Mouse (Mus musculus): Measurements from ENCODE around the gene Bcl2a1a. TPM values are rescaled to one million over a fixed set of nuclear protein-coding genes. Genes with fewer than 3 reads are reported as not detected.
A peak's percentile ranks its signal among the peaks of the same experiment; 100 is the strongest.
"Not testable (repeated sequence)": the region's sequence is repeated elsewhere in the genome, so short reads cannot be mapped to it uniquely, and the experiment has no call there.

The Bcl2a1a gene
- total RNA-seq (2021), result under 1 TPM in 1 of 2 experiments, not detected in 1; 0.96 TPM
- long read RNA-seq, experiment 1, result 0 reads
- long read RNA-seq, experiment 2, partial matches to known transcripts, result 0 of 3 reads
- long read RNA-seq, experiment 2, other reads (novel, unspliced or antisense), result 0 of 3 reads

DNA sequence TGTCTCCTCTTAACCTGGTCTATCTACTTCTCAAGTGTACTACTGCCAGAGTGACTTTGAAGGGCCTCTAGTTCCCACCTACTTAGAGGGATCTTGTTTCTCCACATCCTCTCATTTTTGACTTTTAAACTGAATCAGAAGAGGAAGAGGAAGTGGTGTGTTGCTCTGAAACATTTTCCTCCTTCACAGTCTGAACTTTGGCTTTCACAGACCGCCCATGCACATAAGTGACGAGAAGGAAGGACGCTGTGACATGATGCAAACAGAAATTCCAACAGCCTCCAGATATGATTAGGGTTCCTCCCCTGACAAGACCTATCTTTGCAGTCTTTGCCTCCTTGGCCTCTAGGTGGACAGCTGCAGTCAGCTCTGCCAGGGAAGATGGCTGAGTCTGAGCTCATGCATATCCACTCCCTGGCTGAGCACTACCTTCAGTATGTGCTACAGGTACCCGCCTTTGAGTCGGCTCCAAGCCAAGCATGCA is at the start of gene Bcl2a1a:
Gene Bcl2a1a, plus strand, starts transcription at position 231 of the 484 bp plus-strand sequence.
- peak in 1 of 2 experiments; percentile 1 for DNase-seq

DNA sequence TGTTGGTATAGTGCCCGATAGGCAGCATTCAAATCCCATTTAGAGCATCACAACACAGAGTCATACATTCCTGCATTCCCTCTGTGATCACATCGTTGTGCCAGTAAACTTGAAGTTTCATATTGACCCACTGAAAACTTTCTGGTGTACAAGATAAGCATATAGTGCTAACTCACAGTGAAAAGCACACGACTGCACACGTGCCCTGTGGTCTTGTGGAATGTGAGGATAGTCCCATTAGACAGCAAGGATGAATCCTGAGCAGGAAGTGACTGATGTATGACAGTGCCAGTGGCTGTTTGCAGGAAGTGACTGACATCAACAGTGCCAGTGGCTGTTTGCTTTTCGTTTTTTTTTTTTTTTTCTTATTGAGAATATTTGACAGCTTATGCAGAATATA is 40.1 kb upstream of the Bcl2a1a start:
- DNase-seq, result not testable (repeated sequence)

DNA sequence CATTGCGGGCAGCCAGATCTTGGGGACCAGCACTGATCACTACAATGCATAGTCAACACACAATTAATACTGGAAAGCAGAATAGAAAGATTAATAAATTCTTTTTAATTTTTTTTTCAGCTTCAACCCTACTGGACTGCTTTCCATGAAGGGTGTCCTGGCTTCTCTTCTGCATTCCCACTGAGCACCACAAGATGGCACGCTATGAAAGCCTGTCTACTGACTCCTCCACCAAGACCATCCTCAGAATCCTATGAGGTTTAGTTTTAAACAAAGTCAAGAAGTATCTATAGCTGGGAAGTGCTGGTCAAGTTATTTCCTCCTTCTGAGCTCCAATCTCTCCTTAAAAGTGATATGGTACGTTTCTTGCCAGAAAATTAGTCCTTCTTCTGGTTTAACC is 18.4 kb upstream of the Bcl2a1a start:
- DNase-seq, result peak in 1 of 2 experiments; percentile 3

DNA sequence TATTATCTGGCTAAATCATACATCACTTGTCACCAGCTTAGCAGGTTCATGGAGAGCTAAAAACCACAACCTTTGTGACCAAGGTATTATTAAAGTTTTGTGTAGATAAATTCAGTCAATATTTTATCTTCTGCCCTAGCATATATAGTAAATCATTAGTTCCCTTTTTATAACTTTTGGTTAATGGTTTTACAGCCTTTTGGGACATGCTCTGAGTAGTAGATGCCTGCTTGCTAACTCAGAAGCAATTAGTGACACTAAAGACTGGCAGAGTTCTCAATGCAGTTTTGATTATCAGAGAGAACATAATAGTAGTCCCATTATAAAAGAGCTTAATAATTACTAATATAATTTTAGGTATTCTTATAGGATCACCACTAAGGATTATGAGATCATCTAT is 5.2 kb upstream of the Bcl2a1a start:
- not testable (repeated sequence) for DNase-seq

DNA sequence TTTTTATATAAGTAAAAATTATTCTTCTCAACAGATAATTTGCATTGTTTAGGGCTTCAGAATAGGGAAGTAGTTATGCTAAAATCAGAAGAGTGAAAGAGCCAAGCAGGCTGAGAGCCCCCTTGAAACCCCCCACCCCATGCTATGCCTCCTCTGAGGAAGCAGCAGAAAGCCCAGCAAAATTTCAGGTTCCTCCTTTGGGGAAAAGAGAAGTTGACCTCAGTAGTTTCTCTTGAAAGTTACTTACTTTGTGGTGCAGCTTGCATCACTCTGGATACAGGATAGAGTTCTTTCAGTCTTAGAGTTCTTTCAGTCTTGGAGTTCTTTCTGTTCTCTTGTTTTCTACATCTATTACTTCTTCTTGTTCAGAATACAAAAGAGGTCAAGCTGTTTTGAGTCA is 3.5 kb upstream of the Bcl2a1a start:
- DNase-seq, result not testable (repeated sequence)

DNA sequence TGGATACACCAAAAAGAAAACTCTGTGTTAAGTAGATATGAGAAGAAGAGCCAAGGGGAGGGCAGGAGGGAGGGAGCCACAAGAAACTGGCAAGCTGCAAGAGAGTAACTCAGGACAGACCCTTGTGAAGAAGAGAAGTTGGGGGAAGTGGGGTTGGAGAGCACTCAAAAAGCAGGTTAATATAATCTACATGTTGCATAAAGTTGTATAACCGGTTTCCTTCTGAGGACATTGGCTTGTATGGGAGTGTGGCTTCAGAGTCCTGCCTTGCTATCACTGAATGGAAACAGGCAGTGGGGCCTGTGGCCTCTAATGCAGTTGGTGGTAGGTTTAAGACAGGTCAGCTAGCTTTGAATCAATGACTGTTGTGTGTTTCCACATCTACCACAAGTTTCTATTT is 1.5 kb upstream of the Bcl2a1a start:
- not testable (repeated sequence) for DNase-seq

DNA sequence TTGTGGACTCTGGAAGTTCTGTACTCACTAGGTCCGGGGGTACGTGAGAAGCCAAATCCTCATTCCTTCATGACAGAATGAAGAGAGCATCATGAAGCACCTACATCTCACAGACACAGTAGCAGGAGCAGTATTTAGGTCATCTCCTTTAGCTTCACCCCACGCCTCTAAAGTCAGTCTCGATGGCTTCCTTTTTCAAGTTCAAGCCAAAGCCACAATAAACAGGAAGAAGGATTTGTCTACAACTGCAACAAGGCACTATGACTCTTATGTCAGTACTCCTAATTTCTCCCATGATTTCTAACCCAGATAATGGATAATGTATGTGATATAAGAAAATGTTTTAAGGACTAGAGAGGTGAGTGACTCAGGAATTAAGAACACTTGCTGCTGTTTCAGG is 665 bp upstream of the Bcl2a1a start:
- DNase-seq, result not testable (repeated sequence)

DNA sequence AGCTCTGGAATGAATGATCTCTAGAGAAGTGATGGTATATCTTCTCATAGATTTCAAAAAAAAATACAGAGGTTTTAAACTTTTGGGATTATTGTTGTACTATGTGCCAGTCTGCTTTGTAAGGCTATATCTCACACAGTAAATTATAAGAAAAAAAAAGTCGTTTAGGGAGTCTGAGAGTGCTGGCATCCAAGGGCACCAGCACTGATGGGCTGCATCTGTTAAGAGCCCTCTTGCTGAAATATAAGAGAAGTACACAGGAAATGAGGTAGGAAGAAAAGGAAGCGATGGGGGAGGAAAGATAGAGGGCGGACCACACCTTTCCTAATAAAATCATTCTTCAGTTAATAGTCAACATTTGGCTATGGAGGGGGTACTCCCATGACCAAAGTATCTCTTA is 2.2 kb downstream of the Bcl2a1a start:
- DNase-seq, result no peak

DNA sequence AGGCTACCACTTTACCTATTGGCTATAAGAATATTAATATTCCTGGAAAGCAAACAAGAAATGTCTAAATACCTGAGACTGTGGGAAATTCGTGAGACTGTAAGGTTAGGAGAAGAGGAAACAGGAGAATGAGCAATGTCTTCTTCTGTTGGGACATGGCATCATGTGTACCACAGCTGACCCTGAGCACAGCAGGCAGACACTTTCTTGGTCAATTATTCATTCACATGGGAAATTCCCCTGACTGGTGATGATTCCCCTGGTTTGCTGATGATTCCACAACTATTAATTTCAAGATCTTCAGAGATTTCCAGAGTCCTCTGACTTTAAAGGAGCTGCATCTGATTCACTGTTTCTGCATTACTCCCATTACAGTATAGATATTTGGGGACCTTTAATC is 3.3 kb downstream of the Bcl2a1a start:
- not testable (repeated sequence) for DNase-seq

DNA sequence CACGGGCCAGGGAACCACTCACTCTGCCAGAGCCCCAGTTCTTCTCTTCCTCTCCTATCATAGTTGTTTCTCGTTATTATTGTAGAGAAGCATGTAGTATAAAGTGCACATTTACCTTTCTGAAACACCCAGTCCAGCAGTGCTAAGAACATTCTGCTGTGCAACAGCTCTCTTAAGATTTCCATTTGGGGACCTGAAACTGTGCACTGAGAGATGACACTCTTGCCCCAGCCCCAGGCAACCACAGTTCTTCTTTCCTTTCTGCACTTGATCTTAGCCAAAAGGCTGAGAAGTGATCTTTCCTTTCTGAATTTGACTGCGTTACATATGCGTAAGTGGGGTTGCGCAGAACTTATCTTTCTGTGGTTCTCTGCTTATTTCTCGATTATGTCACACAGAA is 9.8 kb downstream of the Bcl2a1a start:
- DNase-seq, result not testable (repeated sequence)

DNA sequence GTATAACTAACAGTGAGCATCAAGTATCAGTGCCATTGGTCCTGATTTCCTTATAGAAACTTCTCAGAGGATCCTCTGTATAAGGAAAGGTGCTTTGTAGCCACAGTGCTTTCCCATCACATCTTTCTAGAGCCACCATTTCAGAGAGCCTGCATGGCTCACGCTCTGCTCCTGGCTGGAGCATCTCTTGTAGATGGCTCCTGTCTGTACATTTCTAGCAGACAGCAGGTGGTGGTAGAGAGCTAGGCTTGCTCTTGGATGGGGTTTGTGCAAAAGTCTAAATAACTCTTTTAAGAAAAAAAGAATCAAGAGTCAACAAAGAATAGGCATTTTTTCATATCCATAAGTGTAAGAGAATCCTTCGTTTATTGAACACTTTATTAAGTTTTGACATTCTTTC is 12.8 kb downstream of the Bcl2a1a start:
- not testable (repeated sequence) for DNase-seq

DNA sequence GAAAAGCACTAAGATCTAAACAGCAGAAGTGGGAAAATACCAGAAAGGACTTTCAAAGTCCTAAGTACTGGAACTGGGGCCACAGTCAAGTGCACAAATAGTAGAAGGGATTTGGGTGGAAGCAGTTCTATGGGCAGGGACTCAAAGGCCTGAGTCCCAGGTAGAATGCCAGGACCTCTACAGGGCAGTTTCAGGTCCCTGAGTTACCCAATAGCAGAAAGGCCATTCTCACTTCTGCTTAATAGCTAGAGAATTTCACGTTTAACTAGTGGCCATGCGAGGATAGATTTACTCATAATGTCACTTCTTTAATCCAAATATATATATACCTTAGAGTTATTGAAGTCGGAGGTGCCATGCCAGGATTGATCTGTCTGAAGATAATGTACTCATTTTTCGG is 20.2 kb downstream of the Bcl2a1a start:
- not testable (repeated sequence) for DNase-seq

DNA sequence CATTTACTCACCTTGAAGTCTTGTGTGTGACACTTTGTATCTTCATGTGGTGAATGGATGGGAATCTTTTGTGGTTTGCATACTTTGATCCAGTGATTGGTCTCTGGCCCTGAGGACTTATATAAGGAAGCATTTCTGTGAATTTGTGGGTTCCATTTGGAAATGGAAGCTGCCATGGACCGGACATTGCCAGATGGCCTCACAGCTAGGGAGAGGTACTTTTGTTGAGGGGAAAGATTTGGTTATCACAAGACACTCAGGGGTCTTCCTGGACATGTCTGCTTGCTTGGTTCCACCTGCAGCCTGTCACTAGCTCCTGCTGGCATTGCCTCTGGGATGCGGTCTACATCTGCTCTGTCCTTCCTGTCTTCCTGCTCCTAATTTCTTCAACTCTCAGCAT is 23.1 kb downstream of the Bcl2a1a start:
- DNase-seq, result not testable (repeated sequence)

DNA sequence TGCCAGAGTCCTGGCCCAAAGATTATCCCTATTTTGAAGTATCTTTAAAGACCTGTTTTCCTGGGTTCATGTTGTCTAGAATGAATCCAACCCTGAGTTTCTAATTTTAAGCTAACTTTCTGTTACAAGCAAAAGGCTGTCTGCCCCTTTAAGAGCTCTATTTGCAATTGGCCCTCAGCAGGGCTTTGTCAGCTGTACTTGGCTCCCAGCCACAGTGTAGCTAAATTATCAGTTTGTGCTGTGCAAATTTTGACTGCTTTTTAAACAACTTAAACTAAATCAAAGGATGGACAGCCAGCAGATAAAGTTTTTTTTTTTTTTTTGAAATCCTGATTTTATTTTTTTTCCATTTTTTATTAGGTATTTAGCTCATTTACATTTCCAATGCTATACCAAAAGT is 44.8 kb downstream of the Bcl2a1a start:
- DNase-seq, result not testable (repeated sequence)

Other genes starting within 250 kb of the Bcl2a1a start
- gene Mthfsl, start 236.6 kb upstream of the Bcl2a1a start, total RNA-seq (2021), result 10 to 100 TPM; 30.6 to 38.7 TPM
- gene Bcl2a1d, start 225.0 kb upstream of the Bcl2a1a start, total RNA-seq (2021), result 1 to 10 TPM in 1 of 2 experiments, under 1 TPM in 1; 0.53 to 1.3 TPM
- not detected for gene Trim43c, start 117.7 kb upstream of the Bcl2a1a start, total RNA-seq (2021)
- under 1 TPM; 0.20 to 0.53 TPM for gene Trim43b, start 135.9 kb downstream of the Bcl2a1a start, total RNA-seq (2021)
- gene Bcl2a1b, start 242.3 kb downstream of the Bcl2a1a start, total RNA-seq (2021), result 1 to 10 TPM; 2.5 to 3.6 TPM
- gene Gm29094, start 242.5 kb downstream of the Bcl2a1a start, total RNA-seq (2021), result not detected